Mouse (Mus musculus) brain, embryonic 14.5 days (tissue): Measurements from ENCODE around the gene Krt86.

ENCODE experiments used
- CTCF ChIP-seq: fragments of 200-500 bp; IDR thresholded peaks from 2 replicates; pipeline ENCODE4 v1.5.1; 2012; ENCODE audit warnings: inconsistent platforms, mild to moderate bottlenecking, moderate library complexity, borderline replicate concordance; ENCODE audit not compliant: insufficient read depth, insufficient read length; ENCODE audit errors: extremely low read depth
- POLR2A ChIP-seq: fragments of 200-500 bp; IDR thresholded peaks from 2 replicates; pipeline ENCODE4 v1.6.1; 2012; ENCODE audit warnings: mild to moderate bottlenecking, inconsistent platforms, borderline replicate concordance; ENCODE audit not compliant: poor library complexity, insufficient read depth, insufficient read length, severe bottlenecking; ENCODE audit errors: extremely low read depth

DNA sequence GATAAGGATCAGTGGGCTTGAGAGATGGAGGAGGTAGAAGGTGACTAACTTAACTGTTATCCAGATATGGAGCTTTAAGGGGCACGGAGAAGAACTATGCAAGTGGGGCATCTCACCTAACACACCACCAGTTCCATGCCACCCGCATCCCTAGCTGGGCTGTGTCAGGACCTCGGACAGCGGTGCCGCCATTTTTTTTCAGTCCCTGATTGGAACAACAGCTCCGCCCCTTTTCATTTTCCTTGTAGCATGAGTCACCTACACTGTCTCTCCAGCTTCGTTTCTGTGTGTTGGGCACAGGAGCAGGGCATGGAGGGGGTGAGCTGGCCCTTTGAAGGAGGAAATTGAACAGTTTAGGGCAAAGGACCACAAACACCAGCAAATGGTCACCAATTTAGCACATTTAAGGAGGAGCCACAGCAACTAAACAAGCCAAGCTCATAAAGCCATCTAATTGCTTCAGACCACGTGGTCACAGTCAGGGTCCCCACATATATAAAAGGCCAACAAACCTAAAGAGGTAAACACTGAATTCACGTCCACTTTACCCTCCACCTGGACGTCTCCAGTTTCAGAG, at the start of gene Krt86:
- no peak for TF ChIP-seq POLR2A
- no peak for TF ChIP-seq CTCF
